Mouse (Mus musculus): Measurements from ENCODE around the gene Stpg3. TPM values are rescaled to one million over a fixed set of nuclear protein-coding genes. Genes with fewer than 3 reads are reported as not detected.
A peak's percentile ranks its signal among the peaks of the same experiment; 100 is the strongest.

Stpg3 gene
- polyA plus RNA-seq, 1 experiment from 2014 or later: not detected

- Histone ChIP-seq H3K9me3 (no peaks in the 10 kb centered on the region), H3K27ac (replicated peaks) (peak overlapping the region; percentile 98), H3K4me1 (peaks cover 25% of the 10 kb centered on the region), H3K27me3 (replicated peaks) (peaks cover 11% of the 10 kb centered on the region), H3K4me2 (peak overlapping the region; percentile 69), H3K9ac (peak overlapping the region; percentile 82), H3K4me3 (peak overlapping the region; percentile 79), H3K36me3 (peaks cover 24% of the 10 kb centered on the region)
- peak; percentile 93 for ATAC-seq (ENCODE audit: extremely low read depth, insufficient number of reproducible peaks, low FRiP score, low TSS enrichment)
- WGBS: 2% methylated on average over 41 of the region's 41 CpGs
Observed at GRCm38 (mm10) chr2:25224766-25225752, 10.6 kb upstream of the Stpg3 start.

GRCm38 (mm10) chr2:25224492-25224765, 10.0 kb upstream of the Stpg3 start, which contains the start of gene Tubb4b:
Gene Tubb4b (minus strand): TSS chr2:25224702.
- peaks cover 24% of the 10 kb centered on the region for H3K36me3 ChIP-seq
- under 1% methylated on average over 17 of the region's 17 CpGs for WGBS
- peaks cover 4% of the 10 kb centered on the region for H3K27me3 ChIP-seq (replicated peaks)
- no peak for ATAC-seq (ENCODE audit: extremely low read depth, insufficient number of reproducible peaks, low FRiP score, low TSS enrichment)
- H3K9me3 ChIP-seq: no peaks in the 10 kb centered on the region
- peak within 1 kb of the TSS; percentile 85 for H3K9ac ChIP-seq
- peak within 1 kb of the TSS; percentile 96 for H3K4me2 ChIP-seq
- peak within 1 kb of the TSS; percentile 79 for H3K4me3 ChIP-seq
- peak within 1 kb of the TSS; percentile 98 for H3K27ac ChIP-seq (replicated peaks)
- H3K4me1 ChIP-seq: peaks cover 25% of the 10 kb centered on the region

GRCm38 (mm10) chr2:25223681-25224491, 9.4 kb upstream of the Stpg3 start:
- Histone ChIP-seq H3K4me1 (peaks cover 23% of the 10 kb centered on the region), H3K4me2 (peak overlapping the region; percentile 96), H3K9me3 (no peaks in the 10 kb centered on the region), H3K9ac (peak overlapping the region; percentile 85), H3K27ac (replicated peaks) (peak overlapping the region; percentile 92), H3K36me3 (peaks cover 24% of the 10 kb centered on the region), H3K27me3 (replicated peaks) (no peaks in the 10 kb centered on the region), H3K4me3 (peak overlapping the region; percentile 79)
- 2% methylated on average over 51 of the region's 53 CpGs for WGBS
- ATAC-seq (ENCODE audit: extremely low read depth, insufficient number of reproducible peaks, low FRiP score, low TSS enrichment): peak; percentile 71

- no peak overlapping the region for H3K4me2 ChIP-seq
- WGBS: 61% methylated on average over 5 of the region's 5 CpGs
- H3K27ac ChIP-seq (replicated peaks): no peak overlapping the region
- H3K4me1 ChIP-seq: peaks cover 15% of the 10 kb centered on the region
- no peaks in the 10 kb centered on the region for H3K27me3 ChIP-seq (replicated peaks)
- H3K4me3 ChIP-seq: no peak overlapping the region
- no peak for ATAC-seq (ENCODE audit: extremely low read depth, insufficient number of reproducible peaks, low FRiP score, low TSS enrichment)
- H3K9me3 ChIP-seq: no peaks in the 10 kb centered on the region
- H3K9ac ChIP-seq: no peak overlapping the region
- H3K36me3 ChIP-seq: peaks cover 24% of the 10 kb centered on the region
Observed at GRCm38 (mm10) chr2:25221331-25221772, 6.9 kb upstream of the Stpg3 start.

GRCm38 (mm10) chr2:25218445-25218844, 4.0 kb upstream of the Stpg3 start, which contains the start of gene Fam166a:
Gene Fam166a (plus strand): TSS chr2:25218745.
- Histone ChIP-seq H3K27ac (replicated peaks) (no peak within 1 kb of the TSS), H3K4me2 (no peak within 1 kb of the TSS), H3K9ac (no peak within 1 kb of the TSS), H3K27me3 (replicated peaks) (peaks cover 11% of the 10 kb centered on the region), H3K36me3 (peaks cover 23% of the 10 kb centered on the region), H3K4me3 (no peak within 1 kb of the TSS), H3K4me1 (peaks cover 5% of the 10 kb centered on the region), H3K9me3 (no peaks in the 10 kb centered on the region)
- ATAC-seq (ENCODE audit: extremely low read depth, insufficient number of reproducible peaks, low FRiP score, low TSS enrichment): no peak

GRCm38 (mm10) chr2:25217666-25218065, 3.2 kb upstream of the Stpg3 start:
- Histone ChIP-seq H3K9ac (no peak overlapping the region), H3K4me1 (no peaks in the 10 kb centered on the region), H3K4me3 (no peak overlapping the region), H3K27me3 (replicated peaks) (peaks cover 19% of the 10 kb centered on the region), H3K9me3 (no peaks in the 10 kb centered on the region), H3K4me2 (no peak overlapping the region), H3K36me3 (peaks cover 15% of the 10 kb centered on the region), H3K27ac (replicated peaks) (no peak overlapping the region)
- 53% methylated on average over 2 of the region's 2 CpGs for WGBS
- no peak for ATAC-seq (ENCODE audit: extremely low read depth, insufficient number of reproducible peaks, low FRiP score, low TSS enrichment)

GRCm38 (mm10) chr2:25213266-25213865, 1.1 kb downstream of the Stpg3 start:
- no peak overlapping the region for H3K27ac ChIP-seq (replicated peaks)
- no peak overlapping the region for H3K4me2 ChIP-seq
- no peak overlapping the region for H3K9ac ChIP-seq
- no peaks in the 10 kb centered on the region for H3K9me3 ChIP-seq
- WGBS: 51% methylated on average over 23 of the region's 23 CpGs
- peaks cover 15% of the 10 kb centered on the region for H3K36me3 ChIP-seq
- H3K4me3 ChIP-seq: no peak overlapping the region
- H3K4me1 ChIP-seq: peaks cover 23% of the 10 kb centered on the region
- peaks cover 24% of the 10 kb centered on the region for H3K27me3 ChIP-seq (replicated peaks)
- ATAC-seq (ENCODE audit: extremely low read depth, insufficient number of reproducible peaks, low FRiP score, low TSS enrichment): no peak

- peak within 1 kb of the TSS; percentile 98 for H3K4me3 ChIP-seq
- peak; percentile 74 for ATAC-seq (ENCODE audit: extremely low read depth, insufficient number of reproducible peaks, low FRiP score, low TSS enrichment)
Observed at GRCm38 (mm10) chr2:25211121-25211670, 3.2 kb downstream of the Stpg3 start, which contains the start of gene Nelfb. Gene Nelfb (minus strand): TSS chr2:25211489.

GRCm38 (mm10) chr2:25210686-25211085, 3.8 kb downstream of the Stpg3 start:
- Histone ChIP-seq H3K9me3 (no peaks in the 10 kb centered on the region), H3K4me2 (peak overlapping the region; percentile 82), H3K36me3 (peaks cover 40% of the 10 kb centered on the region), H3K4me3 (peak overlapping the region; percentile 98), H3K27ac (replicated peaks) (peak overlapping the region; percentile 89), H3K27me3 (replicated peaks) (peaks cover 24% of the 10 kb centered on the region), H3K4me1 (peaks cover 23% of the 10 kb centered on the region), H3K9ac (peak overlapping the region; percentile 96)
- ATAC-seq (ENCODE audit: extremely low read depth, insufficient number of reproducible peaks, low FRiP score, low TSS enrichment): peak; percentile 9; the same call in 1 of the 2 replicates
- under 1% methylated on average over 24 of the region's 24 CpGs for WGBS

More at GRCm38 (mm10) chr2:25211121-25211670, 3.2 kb downstream of the Stpg3 start, which contains the start of gene Nelfb:
- under 1% methylated on average over 44 of the region's 44 CpGs for WGBS
- H3K36me3 ChIP-seq: peaks cover 35% of the 10 kb centered on the region
- peak within 1 kb of the TSS; percentile 82 for H3K4me2 ChIP-seq
- H3K9me3 ChIP-seq: no peaks in the 10 kb centered on the region
- peaks cover 24% of the 10 kb centered on the region for H3K27me3 ChIP-seq (replicated peaks)
- H3K9ac ChIP-seq: peak within 1 kb of the TSS; percentile 96
- H3K27ac ChIP-seq (replicated peaks): peak within 1 kb of the TSS; percentile 89
- H3K4me1 ChIP-seq: peaks cover 23% of the 10 kb centered on the region

GRCm38 (mm10) chr2:25207593-25207992, 6.8 kb downstream of the Stpg3 start:
- H3K36me3 ChIP-seq: peaks cover 71% of the 10 kb centered on the region
- no peaks in the 10 kb centered on the region for H3K9me3 ChIP-seq
- ATAC-seq (ENCODE audit: extremely low read depth, insufficient number of reproducible peaks, low FRiP score, low TSS enrichment): no peak
- no peak overlapping the region for H3K9ac ChIP-seq
- H3K4me3 ChIP-seq: no peak overlapping the region
- H3K27me3 ChIP-seq (replicated peaks): 0 out of 2 replicates have a peak, but pooled peaks cover 4% of the 10 kb centered on the region
- H3K4me2 ChIP-seq: no peak overlapping the region
- no peak overlapping the region for H3K27ac ChIP-seq (replicated peaks)
- H3K4me1 ChIP-seq: peaks cover 23% of the 10 kb centered on the region
- WGBS: 70% methylated on average over 1 of the region's 1 CpGs

Measured in heart, embryonic 13.5 days (tissue).